Mouse (Mus musculus): ENCODE measurements around the gene 4931406C07Rik.

DNA sequence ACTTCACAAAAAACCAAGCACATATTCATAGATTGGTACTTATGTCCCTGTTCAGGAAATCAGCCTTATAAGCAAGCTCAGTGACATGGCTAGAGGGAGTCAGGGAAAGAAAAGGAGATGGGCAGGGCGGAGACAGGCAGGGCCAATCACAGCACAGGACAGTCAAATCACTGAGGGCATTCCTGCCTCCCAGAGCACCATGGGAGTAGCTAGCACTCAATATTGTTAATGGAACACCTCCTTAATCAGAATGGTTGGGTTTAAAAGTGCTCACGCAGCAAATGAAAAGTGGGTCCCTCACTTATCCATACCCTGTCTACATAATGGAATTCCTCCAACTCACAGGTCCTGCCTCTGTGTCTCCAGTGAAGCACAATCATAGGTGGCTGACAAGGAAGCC is 3.4 kb downstream of the 4931406C07Rik start:
- TF ChIP-seq ZNF384 (IDR thresholded peaks at IDR 0.05; ENCODE audit: low read depth, low read length) (no peak), MAFK (IDR thresholded peaks at IDR 0.05; ENCODE audit: insufficient read depth, low read depth, low read length) (no peak)

All from ES-E14 (cell line).